13 mouse cellular contexts compared by ENCODE assay signal in genomic region chr7:112471316-112471715, GRCm38 (mm10). TPM values are rescaled to one million over a fixed set of nuclear protein-coding genes. Genes with fewer than 3 reads are reported as not detected.
DNase-seq lines count a peak whose midpoint lies in the region; ATAC-seq and TF ChIP-seq lines count a peak whose summit lies in the region.
"Had no signal": no experiment of that assay in that cellular context is flagged by ENCODE, and none has a peak within 500 bp of the region (broad histone marks: within the 10 kb centered on the region; RNA-seq: fewer than 3 reads in every experiment).

No protein-coding gene starts in this region.

- no peak for DNase-seq in forebrain, embryonic 10.5 days (ENCODE audit: extremely low spot score, low spot score)
- no peak for DNase-seq in forebrain, embryonic 11.5 days (ENCODE audit: low spot score)
- no peak for DNase-seq in lung, postnatal 0 days (ENCODE audit: low spot score)
- no peak for DNase-seq in lung, postnatal 25 days (ENCODE audit: low spot score)
- DNase-seq in heart, adult 9 months (ENCODE audit: low spot score in 2 of 2) = peak; percentile 33 to 46
- DNase-seq in thymus, postnatal 4 days = no peak
- no peak for DNase-seq in thymus, postnatal 36 days
- DNase-seq: cerebellum, adult 18-20 months; right cerebral cortex, postnatal 25 days had no signal

- peaks cover 68% of the 10 kb centered on the region for H3K4me1 ChIP-seq in forebrain, embryonic 10.5 days
- peaks cover 21% of the 10 kb centered on the region for H3K4me1 ChIP-seq in forebrain, embryonic 11.5 days (replicated peaks; ENCODE audit: control insufficient read depth, insufficient read depth, low read length)
- H3K4me1 ChIP-seq in lung, postnatal 0 days (ENCODE audit: insufficient read depth, low read depth, low read length) = peaks cover 17% of the 10 kb centered on the region
- H3K4me1 ChIP-seq in neural tube, embryonic 15.5 days = peaks cover 31% of the 10 kb centered on the region

- no peak overlapping the region for H3K9ac ChIP-seq in forebrain, embryonic 11.5 days (ENCODE audit: low read length)
- H3K9ac ChIP-seq in lung, postnatal 0 days (replicated peaks; ENCODE audit: low read depth) = no peak overlapping the region
- no peak overlapping the region for H3K9ac ChIP-seq in neural tube, embryonic 15.5 days (replicated peaks)
- H3K9ac ChIP-seq: liver, embryonic 14.5 days; stomach, embryonic 15.5 days had no signal

- no peak for TF ChIP-seq CTCF in lung, postnatal 0 days (IDR thresholded peaks at IDR 0.05)

- peak overlapping the region; percentile 22; the same call in 1 of the 2 replicates for H3K27ac ChIP-seq in forebrain, embryonic 10.5 days
- no peak overlapping the region for H3K27ac ChIP-seq in forebrain, embryonic 11.5 days (ENCODE audit: low read depth, low read length)
- peak overlapping the region; percentile 11; the same call in 1 of the 2 replicates for H3K27ac ChIP-seq in lung, postnatal 0 days (ENCODE audit: low read length)
- H3K27ac ChIP-seq in neural tube, embryonic 15.5 days (replicated peaks) = no peak overlapping the region
- H3K27ac ChIP-seq: liver, embryonic 14.5 days; stomach, embryonic 15.5 days had no signal

- TF ChIP-seq EP300 in lung, postnatal 0 days (IDR thresholded peaks at IDR 0.05) = no peak

- no peaks in the 10 kb centered on the region for H3K9me3 ChIP-seq in forebrain, embryonic 10.5 days
- H3K9me3 ChIP-seq in forebrain, embryonic 11.5 days (ENCODE audit: control insufficient read depth, low read length) = no peaks in the 10 kb centered on the region
- no peaks in the 10 kb centered on the region for H3K9me3 ChIP-seq in lung, postnatal 0 days (ENCODE audit: low read length)
- H3K9me3 ChIP-seq in neural tube, embryonic 15.5 days (replicated peaks) = no peaks in the 10 kb centered on the region
- H3K9me3 ChIP-seq: stomach, embryonic 15.5 days had no signal

- H3K36me3 ChIP-seq in forebrain, embryonic 10.5 days (replicated peaks) = no peaks in the 10 kb centered on the region
- H3K36me3 ChIP-seq in forebrain, embryonic 11.5 days (ENCODE audit: control insufficient read depth, insufficient read depth, low read length) = no peaks in the 10 kb centered on the region
- H3K36me3 ChIP-seq in lung, postnatal 0 days (ENCODE audit: insufficient read depth, low read length) = no peaks in the 10 kb centered on the region
- H3K36me3 ChIP-seq in neural tube, embryonic 15.5 days = no peaks in the 10 kb centered on the region
- H3K36me3 ChIP-seq: stomach, embryonic 15.5 days had no signal

- WGBS in forebrain, embryonic 10.5 days = 81% methylated on average over 7 of the region's 7 CpGs
- 71% methylated on average over 7 of the region's 7 CpGs for WGBS in forebrain, embryonic 11.5 days
- WGBS in lung, postnatal 0 days = 44% methylated on average over 7 of the region's 7 CpGs
- WGBS in neural tube, embryonic 15.5 days = 44% methylated on average over 7 of the region's 7 CpGs

- ATAC-seq in forebrain, embryonic 11.5 days (replicated peaks; ENCODE audit: low FRiP score) = no peak
- ATAC-seq in lung, postnatal 0 days = no peak
- ATAC-seq in neural tube, embryonic 15.5 days (ENCODE audit: low FRiP score) = 0 out of 2 replicates have a peak, but pooled peaks have one; percentile 35
- ATAC-seq: hindbrain, embryonic 16.5 days had no signal

- H3K4me2 ChIP-seq in forebrain, embryonic 11.5 days (ENCODE audit: low read depth, low read length, severe bottlenecking) = no peak overlapping the region
- H3K4me2 ChIP-seq in lung, postnatal 0 days (replicated peaks; ENCODE audit: low read depth, low read length) = no peak overlapping the region
- H3K4me2 ChIP-seq in neural tube, embryonic 15.5 days = no peak overlapping the region
- H3K4me2 ChIP-seq: stomach, embryonic 15.5 days had no signal

- H3K4me3 ChIP-seq in forebrain, embryonic 10.5 days = no peak overlapping the region
- H3K4me3 ChIP-seq in forebrain, embryonic 11.5 days (ENCODE audit: low read depth, low read length) = no peak overlapping the region
- H3K4me3 ChIP-seq in lung, postnatal 0 days (ENCODE audit: low read depth, low read length) = no peak overlapping the region
- H3K4me3 ChIP-seq in neural tube, embryonic 15.5 days (replicated peaks) = no peak overlapping the region
- H3K4me3 ChIP-seq: stomach, embryonic 15.5 days had no signal

- H3K27me3 ChIP-seq in forebrain, embryonic 10.5 days (ENCODE audit: poor library complexity, severe bottlenecking) = 0 out of 2 replicates have a peak, but pooled peaks cover 3% of the 10 kb centered on the region
- H3K27me3 ChIP-seq in forebrain, embryonic 11.5 days (ENCODE audit: control insufficient read depth, insufficient read depth, low read length) = no peaks in the 10 kb centered on the region
- no peaks in the 10 kb centered on the region for H3K27me3 ChIP-seq in lung, postnatal 0 days (replicated peaks; ENCODE audit: insufficient read depth, low read length)
- no peaks in the 10 kb centered on the region for H3K27me3 ChIP-seq in neural tube, embryonic 15.5 days (replicated peaks)
- H3K27me3 ChIP-seq: stomach, embryonic 15.5 days had no signal

RNA-seq across cellular contexts. Expression of gene Parva, which starts 44.0 kb away (rescaled TPM):
- polyA plus RNA-seq in forebrain, embryonic 10.5 days (2016; fragmentation: Nextera tagmentation; extraction: Ambion mirVana) = 51.6 and 54.7 TPM in 2 replicates
- 63.6 and 64.5 TPM in 2 replicates for polyA plus RNA-seq in forebrain, embryonic 11.5 days (2014; fragmentation: Nextera tagmentation; extraction: Ambion mirVana)
- polyA plus RNA-seq in lung, postnatal 0 days (2015; fragmentation: Nextera tagmentation; extraction: Ambion mirVana) = 70.0 and 79.3 TPM in 2 replicates
- 23.7 and 33.5 TPM in 2 replicates for polyA plus RNA-seq in neural tube, embryonic 15.5 days (2015; fragmentation: Nextera tagmentation; extraction: Ambion mirVana)

Comparison
In these comparisons a context has a peak if more than half of its experiments do, and no peak if none do; other contexts are left out.
1. H3K27ac ChIP-seq: peak in forebrain, embryonic 10.5 days (single experiment) and lung, postnatal 0 days (single experiment); none in forebrain, embryonic 11.5 days (single experiment) and neural tube, embryonic 15.5 days (single experiment).
2. DNase-seq: peak in heart, adult 9 months (2 of 2); none in forebrain, embryonic 10.5 days (single experiment), forebrain, embryonic 11.5 days (single experiment), lung, postnatal 0 days (single experiment), lung, postnatal 25 days (single experiment), thymus, postnatal 4 days (single experiment) and thymus, postnatal 36 days (0 of 2).